Mouse (Mus musculus): ENCODE measurements at regions not wholly inside any gene's neighbourhood (a gene's known extent, or its start where the extent isn't known, plus 50 kb on each side); places are given as distances from the start of the nearest gene placed in this dataset.
A peak's percentile ranks its signal among the peaks of the same experiment; 100 is the strongest.
"Not testable (repeated sequence)": the region's sequence is repeated elsewhere in the genome, so short reads cannot be mapped to it uniquely, and the experiment has no call there.

DNA sequence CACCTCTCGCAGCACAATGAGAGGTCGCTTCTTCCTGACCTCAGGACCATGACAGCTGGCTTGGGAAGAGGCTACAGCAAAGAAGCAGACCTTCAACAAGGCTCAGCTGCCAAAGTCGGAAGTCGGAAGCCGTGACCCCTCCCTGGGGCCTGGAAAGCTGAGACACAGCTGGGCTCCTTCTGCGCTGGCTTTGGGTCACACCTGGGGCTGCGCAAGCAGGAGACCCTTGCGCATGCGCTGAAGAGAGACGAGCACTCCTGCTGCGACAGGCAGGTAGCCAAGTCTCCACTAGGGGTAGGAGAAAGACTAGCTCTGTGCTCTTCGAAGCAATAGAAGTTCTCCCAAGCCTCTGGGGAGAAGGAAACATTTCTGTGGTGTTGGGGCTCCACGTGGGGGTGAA is 109.3 kb upstream of the Dyrk2 start:
- DNase-seq (ENCODE audit: low spot score): no peak

DNA sequence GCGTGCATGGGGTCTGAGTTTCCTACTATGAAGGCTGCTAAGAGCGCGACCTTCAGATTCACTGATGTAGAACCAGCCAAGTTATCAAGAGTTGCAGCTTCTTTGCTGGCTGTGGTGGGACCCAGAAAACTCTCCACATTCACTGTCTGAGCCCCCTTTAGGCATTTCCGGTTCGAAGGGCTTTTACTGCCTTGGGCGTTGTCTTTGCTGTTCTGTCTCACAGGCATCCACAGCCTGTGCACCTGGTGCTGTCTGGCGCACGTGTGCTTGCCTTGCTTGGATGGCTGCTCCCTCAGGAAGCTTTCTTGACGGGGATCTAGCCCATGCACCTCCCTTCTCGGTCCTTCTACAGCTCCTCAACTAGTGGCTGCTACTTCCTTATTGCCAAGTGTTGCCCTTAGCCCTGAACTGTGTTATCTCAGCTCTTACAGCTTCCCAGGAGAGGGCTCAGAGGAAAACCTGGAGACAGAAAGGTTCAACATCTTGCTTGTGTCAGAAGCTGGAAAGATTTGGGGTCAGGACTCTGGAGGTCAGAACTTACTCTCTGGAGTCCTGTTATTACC is 108.3 kb upstream of the Dyrk2 start:
- DNase-seq (ENCODE audit: low spot score): no peak

DNA sequence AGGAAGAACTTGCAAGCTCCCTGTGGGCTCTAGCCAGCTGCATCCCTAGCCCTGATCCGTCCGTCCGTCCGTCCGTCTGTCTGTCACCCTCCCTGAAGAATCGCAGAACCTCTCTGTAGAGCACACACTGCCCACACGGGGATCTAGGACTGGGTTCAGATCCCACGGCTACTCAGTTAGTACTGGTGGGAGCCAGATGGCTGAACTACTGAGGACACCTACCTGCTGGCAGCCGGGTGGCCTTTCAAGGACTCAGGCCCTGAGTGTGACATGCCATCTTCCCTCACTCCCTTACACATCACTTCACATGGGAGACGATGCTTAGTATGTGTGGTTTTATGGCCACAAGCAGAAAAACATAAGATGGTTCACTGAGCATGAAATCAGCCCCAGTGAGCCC is 106.4 kb upstream of the Dyrk2 start:
- no peak for DNase-seq (ENCODE audit: low spot score)

DNA sequence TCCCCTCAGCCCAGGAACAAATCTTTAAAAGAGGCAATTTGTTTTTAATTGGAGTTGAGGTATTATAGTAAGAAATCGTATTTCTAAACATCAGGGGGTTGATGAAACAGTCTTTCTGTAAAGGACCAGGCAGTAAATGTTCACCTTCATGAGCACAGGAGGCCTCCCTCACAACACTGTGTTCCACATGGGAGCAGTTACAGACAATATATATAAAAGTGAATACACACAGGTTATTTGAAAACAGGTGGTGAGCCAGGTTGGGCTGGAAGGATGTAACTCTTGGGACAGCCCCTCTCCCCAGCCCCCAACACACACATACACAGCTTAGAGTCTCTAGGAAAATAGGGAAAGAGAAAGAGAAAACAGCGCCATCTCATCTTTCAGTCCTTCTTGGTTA is 105.8 kb upstream of the Dyrk2 start:
- DNase-seq (ENCODE audit: low spot score): no peak

DNA sequence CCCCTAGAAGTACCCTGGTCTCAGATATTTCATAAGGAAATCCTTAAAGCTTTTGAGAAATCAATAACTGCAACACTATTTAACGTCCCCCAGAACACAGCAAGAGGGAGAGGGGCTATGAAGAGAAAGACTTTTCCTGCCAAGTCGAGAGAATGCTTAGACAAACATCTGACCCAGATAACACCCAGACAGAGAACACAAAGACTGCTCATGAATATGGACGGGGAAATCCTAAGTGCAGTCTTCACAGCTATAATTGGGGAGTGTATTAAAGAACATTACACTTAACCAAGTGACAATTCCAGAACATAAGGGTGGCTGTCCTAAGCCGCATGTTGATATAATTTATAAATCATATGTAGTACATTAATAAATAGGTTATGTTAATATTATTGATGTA is 103.3 kb upstream of the Dyrk2 start:
- no peak for DNase-seq (ENCODE audit: low spot score)

DNA sequence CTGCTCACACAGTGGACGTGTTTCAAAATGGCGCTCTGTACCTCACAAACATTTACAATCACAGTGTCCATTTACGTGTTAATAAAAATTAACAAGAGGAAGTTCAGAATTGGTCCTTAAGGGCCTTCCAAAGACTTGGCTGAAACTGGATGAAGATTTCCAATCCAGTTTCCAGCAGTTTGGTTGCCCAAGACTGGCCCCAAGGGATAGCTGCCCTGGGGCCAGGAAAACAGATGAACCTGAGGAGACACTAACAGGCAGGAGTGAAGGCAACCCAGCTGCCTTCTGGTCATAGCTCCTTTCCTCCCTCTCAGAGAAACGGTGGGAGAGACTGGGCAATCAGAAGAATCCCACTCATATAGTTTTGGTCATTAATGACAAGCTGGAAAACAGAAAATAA is 102.6 kb upstream of the Dyrk2 start:
- DNase-seq (ENCODE audit: low spot score): peak; percentile 62

DNA sequence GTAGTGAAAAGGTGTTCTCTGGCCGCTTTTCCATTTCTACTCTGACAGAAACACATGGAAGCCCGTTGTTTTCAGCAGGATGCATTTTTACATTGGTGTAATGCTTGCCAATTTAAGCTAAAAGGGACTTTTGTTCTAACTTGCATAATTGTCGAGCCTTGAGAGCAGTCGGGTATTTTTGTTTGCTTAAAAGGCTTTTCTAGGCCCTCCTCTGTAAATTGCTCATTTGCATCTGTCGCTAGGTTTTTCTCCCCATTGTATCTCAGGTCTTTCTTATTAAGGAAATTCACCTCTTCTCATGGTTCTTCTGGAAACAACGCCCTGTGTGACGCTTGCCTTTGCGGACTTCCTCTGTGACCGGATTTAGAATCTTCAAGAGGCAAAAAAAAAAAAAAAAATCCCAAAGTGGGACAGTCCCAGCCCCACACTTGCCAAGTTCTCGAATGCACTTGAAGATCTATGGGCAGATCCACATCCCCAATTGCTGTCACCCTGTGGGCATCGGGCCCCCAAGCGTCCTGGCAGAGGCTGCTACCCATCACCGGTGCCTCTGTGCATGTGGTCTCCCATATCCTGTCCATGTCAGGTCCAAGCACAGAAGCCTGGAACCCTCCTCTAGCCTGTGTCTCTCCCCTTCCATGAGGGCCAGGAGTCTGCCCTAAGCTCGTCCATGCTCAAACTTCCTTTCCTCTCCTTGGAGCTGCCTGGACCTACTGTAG is 100.6 kb upstream of the Dyrk2 start:
- DNase-seq (ENCODE audit: low spot score): no peak

DNA sequence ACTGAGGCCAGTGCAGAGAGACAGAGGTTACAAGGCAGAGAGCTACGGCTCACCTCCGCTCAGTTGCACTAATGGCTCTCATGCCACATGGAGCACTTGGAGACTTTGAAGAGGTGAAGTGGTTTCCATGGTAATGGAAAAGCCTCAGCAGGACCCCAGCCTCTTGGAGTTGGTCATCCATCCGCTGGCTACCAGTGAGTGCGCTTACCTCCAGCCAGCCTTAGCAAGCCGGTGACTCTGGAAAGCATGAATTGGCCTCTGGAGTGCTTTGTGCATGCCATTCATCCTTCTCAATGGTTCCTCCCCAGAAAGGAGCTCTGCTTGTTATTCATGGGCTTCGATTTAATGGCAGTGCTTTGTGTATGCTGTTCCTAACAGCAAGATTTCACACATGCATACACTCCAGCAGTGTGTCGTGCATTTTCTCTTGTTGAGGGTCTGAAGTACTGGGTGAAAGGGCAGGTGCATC is 91.7 kb upstream of the Dyrk2 start:
- no peak for DNase-seq (ENCODE audit: low spot score)

DNA sequence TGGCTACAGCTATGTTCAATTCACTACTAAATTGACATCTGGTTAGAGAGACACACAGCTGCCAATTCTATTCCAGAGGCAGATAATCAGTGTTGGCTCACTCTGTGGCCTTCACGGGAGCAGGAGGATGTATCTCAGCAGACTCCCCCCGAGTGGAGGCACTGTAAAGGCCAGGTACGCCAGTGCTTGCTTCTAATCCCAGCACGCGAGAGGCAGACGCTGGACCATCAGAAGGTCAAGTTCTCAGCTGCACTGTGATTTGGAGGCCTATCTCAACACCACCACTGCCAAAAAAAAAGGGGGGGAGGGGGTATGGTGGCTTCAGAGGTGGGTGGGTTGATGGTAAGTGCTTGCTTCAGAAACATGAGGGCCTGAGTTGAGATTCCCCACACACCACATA is 90.1 kb upstream of the Dyrk2 start:
- DNase-seq (ENCODE audit: low spot score): no peak

DNA sequence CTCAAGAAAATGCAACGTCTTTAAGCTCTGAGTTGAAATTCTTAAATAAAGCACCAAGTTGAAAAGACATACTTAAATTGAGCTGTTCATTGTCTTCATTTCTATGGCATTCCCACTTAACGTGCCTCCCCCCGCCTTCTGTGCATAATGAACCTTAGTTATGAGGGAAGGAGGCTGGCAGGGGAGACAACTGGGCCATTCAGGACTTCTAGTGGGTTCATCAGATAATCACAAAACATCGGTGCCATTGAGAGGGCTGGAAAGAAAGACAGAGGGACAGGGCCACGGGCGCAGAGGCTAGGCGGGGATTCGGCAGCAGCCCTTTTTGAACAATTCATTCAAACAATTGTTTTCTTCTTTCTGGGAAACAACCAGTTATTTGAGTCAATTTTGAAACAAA is 89.6 kb upstream of the Dyrk2 start:
- no peak for DNase-seq (ENCODE audit: low spot score)

DNA sequence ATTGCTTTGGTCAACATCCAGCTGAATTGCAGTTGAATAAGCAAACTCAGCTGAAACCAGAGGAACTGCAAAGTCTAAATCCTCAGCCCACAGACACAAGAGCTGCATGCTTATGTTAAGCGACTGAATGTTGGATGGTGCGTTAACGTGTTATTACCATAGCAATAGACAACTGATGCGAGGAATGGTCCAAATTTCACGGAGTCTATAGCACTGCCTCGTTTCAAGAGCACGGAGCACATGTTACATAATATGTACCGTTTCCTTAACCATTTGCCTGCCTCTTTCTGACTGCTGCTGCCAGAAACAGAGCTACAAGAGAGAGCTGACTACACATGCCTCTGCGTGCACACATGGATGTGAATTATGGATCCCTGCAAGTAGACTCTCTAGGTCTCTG is 86.3 kb upstream of the Dyrk2 start:
- DNase-seq (ENCODE audit: low spot score): no peak

DNA sequence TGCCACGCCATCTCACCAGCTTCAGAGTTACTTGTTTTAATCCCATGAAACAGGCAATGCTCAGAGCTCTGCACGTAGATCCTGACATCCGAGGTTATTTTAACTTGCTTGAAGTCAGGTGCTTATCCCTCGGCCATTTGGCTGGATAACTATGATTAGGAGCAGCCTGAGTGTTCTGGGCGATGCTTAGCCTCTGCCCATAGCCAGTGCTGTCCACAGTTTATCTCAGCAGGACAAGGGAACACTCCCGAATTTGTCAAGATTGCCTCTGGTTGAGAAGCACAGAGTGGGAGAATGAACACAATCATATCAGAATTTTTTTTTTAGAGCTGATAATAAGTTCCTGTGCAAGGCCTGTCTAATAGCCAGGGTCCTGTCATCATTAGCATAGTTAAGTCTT is 83.4 kb upstream of the Dyrk2 start:
- DNase-seq (ENCODE audit: low spot score): no peak

DNA sequence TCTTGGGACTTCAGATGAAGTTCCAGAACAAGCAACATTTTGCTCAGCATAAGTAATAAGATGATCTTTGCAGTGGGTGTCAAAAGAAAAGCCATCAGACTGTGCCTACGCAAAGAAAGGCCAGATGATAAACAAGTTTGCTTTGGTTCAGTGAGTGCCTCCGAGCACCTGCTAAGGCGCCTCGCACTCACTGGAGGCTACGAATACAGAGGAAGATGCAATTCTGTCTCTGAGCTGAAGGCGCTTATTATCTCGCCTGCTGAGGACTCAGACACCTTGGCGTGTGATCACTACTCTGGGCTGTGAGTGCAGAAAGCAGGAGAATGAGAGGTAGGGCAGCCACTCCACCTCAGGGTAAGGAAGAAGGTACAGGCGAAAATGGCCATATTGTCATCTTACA is 82.7 kb upstream of the Dyrk2 start:
- no peak for DNase-seq (ENCODE audit: low spot score)

DNA sequence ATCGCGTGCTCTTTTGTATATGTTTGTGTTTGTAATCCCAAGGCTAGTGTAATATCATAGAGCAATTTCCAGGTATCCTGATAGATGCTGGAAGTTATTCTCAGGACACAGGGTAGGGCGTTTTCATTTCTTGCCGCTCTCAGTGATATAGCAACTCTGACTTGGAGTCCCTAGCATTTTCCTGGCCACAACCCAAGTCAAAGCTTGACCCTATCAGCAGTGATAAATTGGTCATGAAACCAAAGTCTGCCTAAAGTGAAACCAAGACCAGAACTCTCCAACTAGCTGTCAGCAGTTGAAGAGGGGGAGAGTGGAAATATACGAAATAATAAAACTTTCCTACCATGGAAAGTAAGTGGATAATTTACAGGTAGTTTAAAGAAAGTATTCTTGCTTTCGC is 77.7 kb upstream of the Dyrk2 start:
- DNase-seq (ENCODE audit: low spot score): peak; percentile 58

DNA sequence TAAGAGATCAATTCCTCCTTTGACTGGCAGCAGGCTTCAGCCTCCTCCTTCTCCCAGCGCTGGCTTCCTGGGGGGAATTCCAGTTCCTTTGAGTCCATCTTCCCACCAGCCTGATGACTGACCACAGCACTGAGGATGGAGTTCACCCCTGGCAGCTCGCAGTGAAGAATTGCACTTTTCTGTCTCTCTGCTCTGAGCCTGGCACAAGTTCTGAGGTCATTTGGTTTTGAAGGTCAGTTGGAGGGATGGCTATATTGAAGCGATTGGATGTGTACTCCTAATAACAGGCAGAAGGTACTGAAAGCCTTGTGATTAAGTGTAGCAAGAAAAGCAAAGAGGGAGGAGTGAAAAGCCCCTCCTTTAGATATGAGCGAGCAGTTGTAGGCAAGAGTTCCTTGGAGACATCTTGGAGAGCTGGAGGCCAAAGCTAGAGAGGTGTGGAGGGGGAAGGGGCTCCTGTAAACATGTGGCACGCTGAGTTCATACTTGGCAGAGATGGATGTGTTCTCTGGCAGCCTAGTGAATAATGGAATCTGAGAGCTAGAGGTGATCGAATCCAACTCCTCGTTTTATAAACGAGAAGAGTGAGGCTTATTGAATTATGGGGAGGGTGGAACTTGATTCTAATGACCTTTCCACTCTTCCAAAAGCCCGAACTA is 77.1 kb upstream of the Dyrk2 start:
- peak; percentile 66 for DNase-seq (ENCODE audit: low spot score)

DNA sequence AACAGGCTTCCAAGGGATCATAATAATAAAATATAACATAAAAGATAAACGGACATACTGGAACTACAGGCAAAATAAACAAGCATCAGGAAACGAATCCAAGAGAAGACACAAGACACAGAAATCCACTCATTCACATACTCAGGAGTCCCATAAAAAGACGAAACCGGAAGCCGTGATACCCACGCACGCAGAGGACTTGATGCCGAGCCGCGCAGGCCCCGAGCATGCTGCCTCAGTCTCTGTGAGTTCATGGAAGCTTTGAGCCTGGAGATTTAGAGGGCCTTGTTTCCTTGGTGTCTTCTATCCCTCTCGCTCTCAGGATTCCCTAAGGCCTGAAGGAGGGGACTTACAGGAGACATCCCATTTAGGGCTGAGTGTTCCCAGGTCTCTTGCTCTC is 57.3 kb upstream of the Dyrk2 start:
- DNase-seq (ENCODE audit: low spot score): no peak

DNA sequence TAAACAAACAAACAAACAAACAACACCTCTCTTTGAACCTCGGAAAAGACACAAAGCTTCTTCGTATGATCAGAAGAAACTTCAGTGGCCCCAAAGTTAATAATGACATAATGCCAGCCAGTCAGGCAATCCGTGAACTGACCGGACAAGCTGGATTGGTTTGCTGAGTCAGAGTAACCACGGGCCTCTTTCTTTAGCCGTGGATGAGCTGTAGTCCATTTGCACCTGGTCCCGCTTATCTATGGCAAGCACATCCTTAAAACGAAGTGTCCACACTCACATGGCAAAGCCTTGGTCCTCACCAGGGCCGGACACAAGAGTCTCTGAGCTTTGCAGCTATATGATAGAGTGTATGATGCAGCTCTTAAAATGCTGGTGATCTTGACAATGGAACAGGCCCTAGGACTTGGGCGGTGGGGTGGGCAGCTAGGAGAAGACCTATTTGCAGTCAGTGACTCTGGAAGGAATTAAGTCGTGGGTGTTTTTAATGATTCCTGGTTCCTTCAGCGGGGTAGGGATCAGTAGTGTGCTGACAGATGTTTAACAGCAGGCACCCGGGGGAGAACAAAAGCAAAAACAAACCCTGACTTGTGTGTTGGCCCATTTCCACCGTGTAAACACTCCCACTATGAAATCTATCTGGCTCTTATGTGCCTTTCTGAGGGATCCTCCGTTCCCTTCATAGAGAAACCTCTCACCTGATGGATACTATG is 53.6 kb upstream of the Dyrk2 start:
- DNase-seq (ENCODE audit: low spot score): no peak

DNA sequence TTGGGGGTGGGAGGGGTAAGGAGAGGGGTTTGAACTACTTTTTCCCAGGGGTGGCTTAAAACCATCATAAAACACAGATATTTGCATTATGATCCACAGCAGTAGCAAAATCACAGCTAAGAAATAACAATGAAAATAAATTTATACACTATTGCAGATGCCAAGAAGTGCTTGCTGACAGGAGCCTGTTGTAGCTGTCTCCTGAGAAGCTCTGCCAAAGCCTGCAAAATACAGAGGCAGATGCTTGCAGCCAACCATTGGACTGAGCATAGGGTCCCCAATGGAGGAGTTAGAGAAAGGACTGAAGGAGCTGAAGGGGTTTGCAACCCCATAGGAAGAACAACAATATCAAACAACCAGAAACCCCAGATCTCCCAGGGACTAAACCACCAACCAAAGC is 52.1 kb upstream of the Dyrk2 start:
- not testable (repeated sequence) for DNase-seq (ENCODE audit: low spot score)
